Mouse (Mus musculus) embryonic fibroblast, embryonic 13.5 days (primary cell): ENCODE measurements at regions not wholly inside any gene's neighbourhood (a gene's known extent, or its start where the extent isn't known, plus 50 kb on each side); places are given as distances from the start of the nearest gene placed in this dataset.

Experiments used
- CTCF ChIP-seq: IDR thresholded peaks from 2 replicates; pipeline ENCODE4 v1.5.1; 2011; ENCODE audit warnings: mild to moderate bottlenecking, control low read depth, low read length, moderate library complexity, borderline replicate concordance; ENCODE audit not compliant: insufficient read depth
- POLR2A ChIP-seq: IDR thresholded peaks from 2 replicates; pipeline ENCODE4 v1.6.1; 2011; ENCODE audit warnings: low read depth, mild to moderate bottlenecking, control low read depth, low read length, moderate library complexity

- TF ChIP-seq CTCF = no peak
- TF ChIP-seq POLR2A = no peak
Observed at GRCm38 (mm10) chr15:93880302-93880701, 284.6 kb upstream of the Prickle1 start.
